Mouse (Mus musculus) heart, adult 10 weeks (tissue): ENCODE results near the gene Krtap26-1. TPM values are rescaled to one million over a fixed set of nuclear protein-coding genes. Genes with fewer than 3 reads are reported as not detected.

Experiments
- polyA plus RNA-seq: library from polyadenylated mRNA; stranded (reverse); fragments of 350-450 nt; fragmentation: Illumina TruSeq; extraction: RNeasy Lipid Tissue Mini Kit (QIAGEN cat#74804); gene quantifications from one replicate; pipeline ENCODE4 v1.2.3, GENCODE M21; 2014; ENCODE audit warnings: low read depth, low replicate concordance

Krtap26-1 gene
- polyA plus RNA-seq = not detected

DNA sequence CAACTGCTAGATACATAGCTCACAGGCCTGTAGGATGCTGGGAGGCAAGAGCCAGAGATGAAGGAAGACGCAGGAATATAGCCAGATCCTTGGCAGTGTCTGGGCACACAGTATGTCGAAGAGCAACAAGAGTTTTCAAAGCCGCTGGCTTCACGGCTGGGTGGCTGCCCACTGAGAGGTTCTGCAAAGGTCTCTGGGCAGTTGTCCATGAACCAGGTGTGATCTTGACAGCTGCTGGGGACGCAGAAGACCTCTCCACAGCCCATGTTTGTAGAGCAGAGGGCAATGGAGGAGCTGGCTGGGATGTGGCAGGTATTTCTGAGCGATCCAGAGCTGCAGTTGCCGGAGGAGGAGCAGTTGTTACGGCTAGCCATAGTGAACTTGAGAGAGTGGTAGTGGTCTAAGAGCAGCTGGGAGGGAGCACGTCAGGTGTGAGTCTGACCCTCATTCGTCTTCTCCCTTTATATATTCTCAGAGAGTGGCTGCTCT, at the start of gene Krtap26-1:
TSS of gene Krtap26-1 (minus strand) at position 439 of the 489 bp plus-strand sequence.

DNA sequence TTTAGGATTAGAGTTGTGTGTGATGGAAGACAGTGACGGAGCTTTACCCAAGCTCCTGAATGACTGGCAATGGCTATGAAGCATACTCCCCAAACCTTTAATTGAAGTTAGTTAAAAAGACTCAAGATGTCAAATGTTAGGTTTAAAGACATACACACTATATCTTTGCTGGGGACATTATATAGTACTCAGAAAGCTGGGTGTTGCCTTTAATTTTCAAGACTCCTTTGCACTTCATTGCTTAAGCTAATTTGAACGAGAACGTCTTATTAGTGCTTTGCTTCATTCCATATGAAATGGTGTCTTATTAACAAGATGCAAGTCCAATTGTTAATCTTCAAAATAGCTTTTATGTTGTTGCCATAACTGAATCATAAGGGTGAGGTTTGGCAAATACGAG, 24.0 kb upstream of the Krtap26-1 start, which contains the start of gene Krtap27-1:
TSS of gene Krtap27-1 (minus strand) at position 101 of the 400 bp plus-strand sequence.

DNA sequence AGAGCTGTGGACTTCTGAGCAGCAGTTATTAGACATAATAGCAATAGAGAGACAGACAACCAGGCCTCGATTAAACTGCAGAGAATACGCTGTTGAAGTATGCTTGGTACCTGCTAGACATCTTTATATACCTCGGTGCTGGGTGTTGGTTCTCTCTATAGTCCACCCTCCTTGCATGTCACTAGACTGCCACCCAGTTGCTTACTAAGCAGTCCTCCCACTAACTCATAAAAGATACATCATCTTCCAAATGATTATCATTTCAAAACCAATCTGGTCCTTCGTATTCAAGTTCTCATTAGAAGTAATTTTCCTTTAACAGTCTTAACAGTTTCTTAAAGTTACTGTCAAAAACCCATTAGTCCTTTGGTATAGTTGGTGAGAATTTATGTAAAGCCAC, 20.0 kb downstream of the Krtap26-1 start, which contains the start of gene 2310079G19Rik:
TSS of gene 2310079G19Rik (minus strand) at position 101 of the 400 bp plus-strand sequence.

DNA sequence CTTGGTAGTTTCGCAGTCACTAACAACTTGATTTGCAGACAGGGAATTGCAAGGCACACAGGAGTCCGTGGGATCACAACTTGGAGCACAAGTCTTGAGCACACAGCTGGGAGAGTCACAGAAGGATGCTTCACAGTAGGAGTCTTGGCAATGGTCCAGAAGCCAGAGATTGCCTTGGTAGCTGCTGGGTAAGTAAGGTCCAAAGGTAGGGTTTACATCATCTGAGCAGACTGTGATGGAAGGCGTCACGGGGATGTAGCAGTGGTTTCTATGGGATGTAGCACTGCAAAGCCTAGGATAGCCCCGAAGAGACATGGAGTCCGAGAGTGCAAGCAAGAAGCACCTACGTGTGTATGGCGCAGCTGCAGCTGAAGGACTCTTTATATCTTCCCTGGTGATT, 35.7 kb downstream of the Krtap26-1 start, which contains the start of gene Krtap24-1:
TSS of gene Krtap24-1 (minus strand) at position 358 of the 400 bp plus-strand sequence.

Other genes with a start within 250 kb of the Krtap26-1 start
- not detected for gene Cldn17, start 140.8 kb downstream of the Krtap26-1 start, polyA plus RNA-seq
- gene Cldn8, start 84.6 kb downstream of the Krtap26-1 start, polyA plus RNA-seq = not detected
- gene Krtap24-1, start 35.5 kb downstream of the Krtap26-1 start, polyA plus RNA-seq = not detected
- not detected for gene 2310079G19Rik, start 20.1 kb downstream of the Krtap26-1 start, polyA plus RNA-seq
- not detected for gene Krtap27-1, start 23.9 kb upstream of the Krtap26-1 start, polyA plus RNA-seq
- gene 2310061N02Rik, start 60.2 kb upstream of the Krtap26-1 start, polyA plus RNA-seq = not detected
- not detected for gene Krtap13-1, start 81.1 kb upstream of the Krtap26-1 start, polyA plus RNA-seq
- gene Krtap13, start 103.8 kb upstream of the Krtap26-1 start, polyA plus RNA-seq = not detected
- not detected for gene 2310034C09Rik, start 111.1 kb upstream of the Krtap26-1 start, polyA plus RNA-seq
- gene 2310057N15Rik, start 126.4 kb upstream of the Krtap26-1 start, polyA plus RNA-seq = not detected
- not detected for gene Gm5965, start 130.1 kb upstream of the Krtap26-1 start, polyA plus RNA-seq
- gene Gm20741, start 164.4 kb upstream of the Krtap26-1 start, polyA plus RNA-seq = not detected
- gene Krtap15, start 172.4 kb upstream of the Krtap26-1 start, polyA plus RNA-seq = not detected
- not detected for gene Krtap14, start 178.3 kb upstream of the Krtap26-1 start, polyA plus RNA-seq
- gene Krtap19-1, start 221.6 kb upstream of the Krtap26-1 start, polyA plus RNA-seq = not detected
- not detected for gene Krtap19-2, start 226.5 kb upstream of the Krtap26-1 start, polyA plus RNA-seq
- gene Krtap19-3, start 230.2 kb upstream of the Krtap26-1 start, polyA plus RNA-seq = not detected
- not detected for gene Krtap19-4, start 237.3 kb upstream of the Krtap26-1 start, polyA plus RNA-seq
- gene Krtap19-5, start 248.7 kb upstream of the Krtap26-1 start, polyA plus RNA-seq = not detected